Mouse (Mus musculus) lung, postnatal 0 days (tissue): ENCODE data around the gene Bcl2l2. TPM values are rescaled to one million over a fixed set of nuclear protein-coding genes. Genes with fewer than 3 reads are reported as not detected.
A peak's percentile ranks its signal among the peaks of the same experiment; 100 is the strongest.

Experiments
- ATAC-seq: fragments of 200-750 bp; cut with Nextera tagmentation; 2 replicates; pipeline ENCODE4 v1.8.0; 2017; ENCODE audit warnings: moderate library complexity
- DNase-seq: peaks from one replicate; pipeline ENCODE4 v3.0.0-alpha.2; 2016; ENCODE audit warnings: low spot score
- H3K27ac ChIP-seq: fragments of 300-500 bp; sonication (generic); 2 replicates; pipeline ENCODE4 v1.5.1; 2014; ENCODE audit warnings: antibody characterized with exemption, mild to moderate bottlenecking, low read length, mixed read lengths
- H3K27me3 ChIP-seq: fragments of 300-500 bp; sonication (generic); replicated peaks from 2 replicates; pipeline ENCODE4 v1.6.1; 2014; ENCODE audit warnings: low read length, mixed read lengths; ENCODE audit not compliant: insufficient read depth
- H3K36me3 ChIP-seq: fragments of 300-500 bp; sonication (generic); 2 replicates; pipeline ENCODE4 v1.6.1; 2014; ENCODE audit warnings: low read length, mixed read lengths; ENCODE audit not compliant: insufficient read depth
- H3K4me1 ChIP-seq: fragments of 300-500 bp; sonication (generic); 2 replicates; pipeline ENCODE4 v1.6.1; 2014; ENCODE audit warnings: antibody characterized with exemption, low read depth, low read length, mixed read lengths; ENCODE audit not compliant: insufficient read depth
- H3K4me2 ChIP-seq: fragments of 300-500 bp; sonication (generic); replicated peaks from 2 replicates; pipeline ENCODE4 v1.6.1; 2014; ENCODE audit warnings: low read depth, mild to moderate bottlenecking, low read length, moderate library complexity, mixed read lengths
- H3K4me3 ChIP-seq: fragments of 300-500 bp; sonication (generic); 2 replicates; pipeline ENCODE4 v1.5.1; 2014; ENCODE audit warnings: low read depth, low read length
- H3K9ac ChIP-seq: fragments of 300-500 bp; sonication (generic); replicated peaks from 2 replicates; pipeline ENCODE4 v1.6.1; 2014; ENCODE audit warnings: low read depth, mild to moderate bottlenecking
- H3K9me3 ChIP-seq: fragments of 300-500 bp; sonication (generic); 2 replicates; pipeline ENCODE4 v1.6.1; 2016; ENCODE audit warnings: low read length, mixed read lengths
- CTCF ChIP-seq: IDR thresholded peaks from 2 replicates; pipeline ENCODE4 v1.5.1; 2016; ENCODE audit warnings: antibody characterized with exemption, mild to moderate bottlenecking
- EP300 ChIP-seq: IDR thresholded peaks from 2 replicates; pipeline ENCODE4 v1.6.1; 2016; ENCODE audit warnings: antibody characterized with exemption, mild to moderate bottlenecking, control low read depth
- WGBS: fragments of 180-500 bp; shearing (Covaris S2); extraction: QIAGEN DNeasy Blood & Tissue Kit; methylation state at CpG from one replicate; pipeline ENCODE4 v1.1.7; 2014; 5-methylcytosine and 5-hydroxymethylcytosine counted together
- polyA plus RNA-seq: library from polyadenylated mRNA; unstranded; fragments of >200 nt; fragmentation: Nextera tagmentation; extraction: Ambion mirVana; gene quantifications from 2 replicates; pipeline ENCODE4 v1.2.1, GENCODE M21; 2015

Gene Bcl2l2
- polyA plus RNA-seq, 1 experiment from 2014 or later, result 6.1 TPM

DNA sequence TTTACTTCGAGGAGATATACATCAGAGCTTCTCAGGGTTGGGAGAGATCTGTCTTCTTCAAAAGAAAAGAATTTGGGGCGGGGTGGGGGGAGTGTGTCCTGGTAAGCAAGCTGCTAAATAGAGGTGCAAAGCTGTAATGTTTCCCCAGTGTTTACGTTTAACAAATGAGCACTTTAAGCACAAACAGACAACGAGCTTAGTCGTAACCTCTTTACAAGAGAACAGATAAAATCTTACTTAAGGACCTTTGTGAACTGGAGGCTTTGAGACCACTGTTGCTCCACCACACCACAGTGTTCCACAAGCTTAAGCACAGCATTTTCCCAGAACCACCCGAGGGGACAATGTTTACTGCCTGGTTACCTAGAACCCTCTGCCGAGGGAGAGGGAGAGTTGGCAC lies 44.1 kb downstream of the Bcl2l2 start:
- TF ChIP-seq EP300 (no peak), CTCF (no peak)
- 0 out of 2 replicates have a peak, but pooled peaks cover 5% of the 10 kb centered on the region for H3K27me3 ChIP-seq
- peak overlapping the region; percentile 90 for H3K4me2 ChIP-seq
- no peaks in the 10 kb centered on the region; the same call in 1 of the 2 replicates for H3K4me1 ChIP-seq
- 22% methylated on average over 7 of the region's 7 CpGs for WGBS
- DNase-seq, result peak; percentile 22
- peak overlapping the region; percentile 52; the same call in 1 of the 2 replicates for H3K4me3 ChIP-seq
- H3K9me3 ChIP-seq, result no peaks in the 10 kb centered on the region
- H3K27ac ChIP-seq, result 0 out of 2 replicates have a peak overlapping the region, but pooled peaks have one; percentile 72
- H3K9ac ChIP-seq, result peak overlapping the region; percentile 37; the same call in 1 of the 2 replicates
- H3K36me3 ChIP-seq, result no peaks in the 10 kb centered on the region
- ATAC-seq, result no peak

DNA sequence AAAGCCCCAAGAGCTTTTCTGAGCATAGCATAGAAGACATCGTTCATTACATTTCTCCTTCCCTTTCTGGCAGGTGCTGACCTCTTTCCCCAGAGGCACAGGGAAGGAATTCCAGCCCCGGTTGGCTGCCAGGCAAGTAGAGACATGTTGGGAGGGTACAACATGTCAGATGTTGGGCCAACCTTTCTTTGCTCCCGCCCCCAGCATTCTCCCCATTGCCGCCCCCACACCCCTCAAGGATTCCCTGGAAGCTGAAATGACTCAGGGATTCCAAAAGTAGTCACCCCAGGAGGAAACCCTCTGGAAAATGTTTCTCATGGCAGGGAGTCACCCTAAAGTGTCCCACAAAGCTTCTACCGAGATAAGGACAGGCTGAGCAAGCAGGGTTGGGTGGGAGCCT lies 46.6 kb downstream of the Bcl2l2 start:
- no peak overlapping the region for H3K4me2 ChIP-seq
- no peak overlapping the region for H3K27ac ChIP-seq
- H3K9ac ChIP-seq, result no peak overlapping the region
- 61% methylated on average over 5 of the region's 5 CpGs for WGBS
- H3K27me3 ChIP-seq, result 0 out of 2 replicates have a peak, but pooled peaks cover 3% of the 10 kb centered on the region
- no peaks in the 10 kb centered on the region for H3K9me3 ChIP-seq
- TF ChIP-seq EP300 (no peak), CTCF (no peak)
- H3K36me3 ChIP-seq, result no peaks in the 10 kb centered on the region
- H3K4me1 ChIP-seq, result no peaks in the 10 kb centered on the region; the same call in 1 of the 2 replicates
- H3K4me3 ChIP-seq, result no peak overlapping the region
- DNase-seq (no peak), ATAC-seq (no peak)

DNA sequence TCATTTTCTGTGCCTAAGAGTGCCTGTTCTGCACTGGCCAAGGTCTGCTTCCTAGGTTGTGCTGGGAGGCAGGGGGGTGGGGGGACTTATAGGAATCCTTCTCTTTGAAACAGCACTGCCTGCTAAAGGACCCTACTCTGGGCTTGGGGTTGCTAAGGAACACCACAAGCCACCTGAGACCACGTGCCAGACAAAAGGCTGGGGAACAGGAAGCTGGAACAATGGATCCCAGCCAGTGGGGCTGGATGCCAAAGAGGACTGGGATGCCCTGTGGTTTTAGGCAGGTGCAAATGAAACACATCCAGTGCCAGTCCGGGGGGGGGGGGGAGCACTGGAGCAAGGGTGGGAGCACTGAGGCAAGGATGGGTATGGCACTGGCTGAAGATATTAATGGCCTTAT lies 47.3 kb downstream of the Bcl2l2 start:
- H3K27ac ChIP-seq, result no peak overlapping the region
- H3K9me3 ChIP-seq, result no peaks in the 10 kb centered on the region
- H3K4me1 ChIP-seq, result no peaks in the 10 kb centered on the region
- H3K4me3 ChIP-seq, result no peak overlapping the region
- 15% methylated on average over 2 of the region's 2 CpGs for WGBS
- H3K9ac ChIP-seq, result no peak overlapping the region
- no peak for ATAC-seq
- H3K36me3 ChIP-seq, result no peaks in the 10 kb centered on the region
- no peaks in the 10 kb centered on the region for H3K27me3 ChIP-seq
- no peak overlapping the region for H3K4me2 ChIP-seq
- DNase-seq, result no peak
- TF ChIP-seq EP300 (no peak), CTCF (no peak)

DNA sequence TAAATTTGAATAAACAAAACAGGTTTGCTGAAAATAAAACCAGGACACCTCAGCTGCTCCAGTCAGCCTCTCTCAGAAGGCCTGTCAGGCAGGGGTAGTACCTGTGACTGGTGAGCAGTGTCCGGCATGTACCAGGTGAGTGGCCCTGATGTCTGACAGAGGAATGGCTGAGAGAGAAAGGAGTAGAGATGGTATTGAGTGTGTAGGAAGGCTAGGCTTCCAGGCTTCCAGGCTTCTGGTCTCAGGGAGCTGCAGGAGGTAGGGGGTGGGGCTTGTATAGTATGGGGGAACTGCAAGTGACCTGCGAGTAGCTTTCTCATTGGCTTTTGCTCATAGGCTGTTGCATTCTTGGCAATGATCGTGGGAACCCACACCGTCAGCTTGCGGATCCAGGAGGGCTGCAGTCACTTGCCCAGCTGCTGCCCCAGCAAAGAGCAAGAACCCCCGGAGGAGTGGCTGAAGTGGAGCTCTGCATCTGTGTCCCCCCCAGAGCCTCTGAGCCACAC lies 49.5 kb downstream of the Bcl2l2 start, which contains the start of gene Il25:
Gene Il25, plus strand, starts transcription at position 51 of the 506 bp plus-strand sequence.
- no peak within 1 kb of the TSS for H3K9ac ChIP-seq
- TF ChIP-seq EP300, result no peak
- no peak for TF ChIP-seq CTCF
- no peaks in the 10 kb centered on the region for H3K27me3 ChIP-seq
- ATAC-seq, result no peak
- no peaks in the 10 kb centered on the region for H3K4me1 ChIP-seq
- no peak within 1 kb of the TSS for H3K4me2 ChIP-seq
- H3K9me3 ChIP-seq, result no peaks in the 10 kb centered on the region
- H3K27ac ChIP-seq, result no peak within 1 kb of the TSS
- DNase-seq, result no peak
- 27% methylated on average over 6 of the region's 6 CpGs for WGBS
- H3K36me3 ChIP-seq, result no peaks in the 10 kb centered on the region
- H3K4me3 ChIP-seq, result no peak within 1 kb of the TSS

DNA sequence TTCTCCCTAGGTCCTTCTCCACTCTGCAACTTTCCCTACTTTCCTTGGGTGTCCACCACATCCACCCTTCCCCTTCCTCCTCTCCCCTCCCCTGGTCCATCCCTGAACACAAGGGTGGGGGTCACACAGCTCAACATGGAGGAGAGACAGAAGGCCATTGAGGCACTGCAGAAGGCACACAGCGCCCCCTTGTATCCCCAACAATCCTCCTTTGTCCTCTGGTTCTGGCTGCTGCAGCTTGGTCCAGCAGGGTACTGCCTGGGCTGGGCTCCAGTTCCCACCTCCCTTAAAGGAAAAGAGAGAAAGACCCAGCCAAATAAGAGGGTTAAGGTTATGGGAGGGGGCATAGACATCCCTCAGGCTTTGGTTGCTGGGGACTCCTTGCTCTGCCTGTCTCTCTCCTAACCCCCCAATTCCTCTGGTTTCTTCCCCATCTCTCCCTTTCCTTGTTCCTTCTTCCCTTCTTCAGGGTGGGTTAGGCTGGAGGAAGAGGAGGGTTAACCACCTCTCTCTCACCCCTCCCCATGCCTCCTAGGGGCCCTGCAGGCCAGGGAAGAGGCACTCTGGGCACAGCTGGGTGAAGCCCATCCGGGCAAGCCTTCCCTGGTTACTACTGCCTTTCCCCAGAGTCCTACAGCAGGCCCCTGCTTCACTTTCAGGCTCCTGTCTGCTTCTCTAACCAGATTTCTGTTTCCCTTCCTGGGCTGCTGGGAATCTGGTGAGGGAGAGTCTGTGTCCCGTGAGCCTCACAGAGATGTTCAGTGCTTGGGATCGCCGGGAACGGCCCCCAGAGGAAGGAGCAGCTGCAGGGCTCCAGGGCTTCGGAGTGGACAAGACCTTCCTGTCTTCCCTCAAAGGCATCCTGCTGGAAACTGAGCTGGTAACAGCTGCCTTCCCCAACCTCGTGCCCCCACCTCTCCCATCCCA lies 53.0 kb downstream of the Bcl2l2 start, which contains the start of gene Cmtm5:
Gene Cmtm5, plus strand, starts transcription at position 358 of the 927 bp plus-strand sequence.
- no peak for TF ChIP-seq EP300
- TF ChIP-seq CTCF, result 0 out of 2 replicates have a peak, but pooled peaks have one; percentile 12
- H3K27me3 ChIP-seq, result no peaks in the 10 kb centered on the region
- DNase-seq (no peak), ATAC-seq (no peak)
- H3K4me2 ChIP-seq, result no peak within 1 kb of the TSS
- H3K4me1 ChIP-seq, result no peaks in the 10 kb centered on the region
- H3K27ac ChIP-seq, result no peak within 1 kb of the TSS
- no peak within 1 kb of the TSS for H3K4me3 ChIP-seq
- no peaks in the 10 kb centered on the region for H3K36me3 ChIP-seq
- no peak within 1 kb of the TSS for H3K9ac ChIP-seq
- H3K9me3 ChIP-seq, result no peaks in the 10 kb centered on the region
- WGBS, result 30% methylated on average over 8 of the region's 8 CpGs

DNA sequence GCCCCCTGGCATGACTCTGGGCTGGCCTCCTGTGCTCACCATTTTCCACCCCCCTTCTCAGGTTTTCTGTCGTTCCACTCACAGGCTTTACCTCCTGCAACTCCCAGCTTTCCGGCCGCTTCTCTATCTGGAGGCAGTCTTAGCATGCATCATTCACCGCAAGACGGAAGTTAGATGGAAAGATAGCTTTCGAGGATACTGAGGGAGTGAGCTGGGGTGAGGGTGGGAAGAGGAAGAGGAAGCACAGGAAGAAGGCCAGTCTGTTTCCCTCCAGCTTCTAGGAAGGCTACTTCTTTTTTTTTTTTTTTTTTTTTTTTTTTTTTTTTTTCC lies 53.6 kb downstream of the Bcl2l2 start:
- H3K4me1 ChIP-seq, result no peaks in the 10 kb centered on the region
- H3K9ac ChIP-seq, result no peak overlapping the region
- H3K9me3 ChIP-seq, result no peaks in the 10 kb centered on the region
- no peak for TF ChIP-seq EP300
- no peak for TF ChIP-seq CTCF
- no peaks in the 10 kb centered on the region for H3K27me3 ChIP-seq
- ATAC-seq, result no peak
- DNase-seq, result no peak
- 47% methylated on average over 6 of the region's 6 CpGs for WGBS
- H3K4me2 ChIP-seq, result no peak overlapping the region
- H3K36me3 ChIP-seq, result no peaks in the 10 kb centered on the region
- no peak overlapping the region for H3K4me3 ChIP-seq
- no peak overlapping the region for H3K27ac ChIP-seq
